Mouse (Mus musculus) right cerebral cortex, adult 2 months (tissue): ENCODE results near the gene Snapc5.
A peak's percentile ranks its signal among the peaks of the same experiment; 100 is the strongest.
"Not testable (repeated sequence)": the region's sequence is repeated elsewhere in the genome, so short reads cannot be mapped to it uniquely, and the experiment has no call there.

Experiments
- DNase-seq, 2 experiments: peaks; one replicate each; pipeline ENCODE4 v3.0.0; 2021 to 2022; ENCODE audit warnings: low spot score in 2 of 2

Snapc5 gene

DNA sequence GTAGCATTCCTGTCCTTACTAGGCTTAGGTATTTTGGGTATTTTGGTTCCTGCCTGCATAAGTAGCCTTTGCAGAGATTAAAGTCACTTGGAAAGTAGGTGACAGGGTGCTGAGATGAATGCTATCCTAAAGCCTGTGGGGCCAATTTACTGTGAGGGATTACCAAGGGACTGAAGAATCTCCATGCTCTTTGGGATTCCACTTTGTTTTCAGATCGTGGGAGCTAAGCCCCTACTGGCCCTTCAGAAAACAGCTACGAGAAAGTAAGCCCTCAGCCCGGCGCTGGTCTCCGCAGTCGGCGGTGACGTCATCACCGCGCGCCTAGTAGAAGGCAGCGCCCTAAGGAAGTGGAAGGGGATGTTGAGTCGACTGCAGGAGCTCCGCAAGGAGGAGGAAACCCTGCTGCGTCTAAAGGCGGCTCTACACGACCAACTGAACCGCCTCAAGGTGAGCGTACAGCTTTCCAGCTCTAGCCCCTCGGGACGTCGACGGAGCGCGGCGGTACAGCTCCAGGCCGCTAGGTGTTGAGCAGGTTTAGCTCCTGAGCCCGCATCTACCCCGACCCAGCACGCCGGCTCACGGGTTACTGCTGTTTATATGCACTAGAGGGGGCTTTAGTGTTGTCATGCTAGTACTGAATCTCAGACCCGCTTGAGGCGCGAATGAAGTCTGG is at the start of gene Snapc5:
Gene Snapc5, plus strand, starts transcription at position 301 of the 673 bp plus-strand sequence.
- peak; percentile 84 to 93 for DNase-seq

DNA sequence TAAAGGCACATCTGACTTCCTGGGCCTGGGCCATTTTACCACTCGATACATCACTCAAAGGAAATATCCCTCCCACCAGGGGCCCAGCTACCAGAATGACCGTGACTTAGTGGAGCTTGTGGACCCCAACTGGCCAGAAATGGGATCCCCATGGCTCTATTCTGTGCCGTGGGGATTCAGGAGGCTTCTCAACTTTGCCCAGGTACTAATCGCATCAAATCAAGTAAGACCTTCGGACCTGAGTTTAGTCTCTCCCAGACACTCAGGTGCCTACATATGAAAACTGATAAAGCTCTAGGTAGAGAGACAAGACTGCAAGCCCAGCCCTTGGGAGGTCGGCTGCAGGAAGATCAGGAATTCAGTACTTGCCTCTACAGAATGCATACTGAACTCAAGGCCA is 47.5 kb upstream of the Snapc5 start:
- DNase-seq: no peak

- peak; percentile 53 to 74 for DNase-seq
Observed at GRCm38 (mm10) chr9:64138896-64139295, 40.2 kb upstream of the Snapc5 start.

- no peak for DNase-seq
Observed at GRCm38 (mm10) chr9:64139879-64140278, 39.2 kb upstream of the Snapc5 start.

GRCm38 (mm10) chr9:64156641-64157040 is 22.4 kb upstream of the Snapc5 start:
- DNase-seq: no peak

- no peak for DNase-seq
Observed at GRCm38 (mm10) chr9:64160471-64160870, 18.6 kb upstream of the Snapc5 start.

DNA sequence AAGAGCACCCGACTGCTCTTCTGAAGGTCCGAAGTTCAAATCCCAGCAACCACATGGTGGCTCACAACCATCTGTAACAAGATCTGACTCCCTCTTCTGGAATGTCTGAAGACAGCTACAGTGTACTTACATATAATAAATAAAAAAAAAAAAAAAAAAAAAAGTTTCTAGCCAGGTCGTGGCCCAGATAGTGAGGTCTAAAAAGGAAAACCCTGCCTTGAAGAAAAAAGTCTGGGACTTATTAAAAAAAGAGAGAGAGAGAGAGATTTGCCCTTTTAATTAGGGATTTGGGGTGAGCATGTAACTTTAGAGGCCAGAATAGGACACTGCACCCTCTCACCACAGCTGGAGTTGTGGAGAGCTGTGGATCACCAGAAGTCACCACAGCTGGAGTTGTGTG is 9.1 kb upstream of the Snapc5 start:
- DNase-seq: not testable (repeated sequence)

- DNase-seq: no peak
Observed at GRCm38 (mm10) chr9:64172145-64172815, 6.8 kb upstream of the Snapc5 start.

GRCm38 (mm10) chr9:64172816-64173665 is 6.0 kb upstream of the Snapc5 start, which contains the start of the genes Zwilch and Rpl4:
TSS of gene Zwilch (minus strand) at chr9:64173104.
TSS of gene Rpl4 (plus strand) at chr9:64173375.
- peak; percentile 81 to 87 for DNase-seq

- no peak for DNase-seq
Observed at GRCm38 (mm10) chr9:64173666-64174220, 5.3 kb upstream of the Snapc5 start.

DNA sequence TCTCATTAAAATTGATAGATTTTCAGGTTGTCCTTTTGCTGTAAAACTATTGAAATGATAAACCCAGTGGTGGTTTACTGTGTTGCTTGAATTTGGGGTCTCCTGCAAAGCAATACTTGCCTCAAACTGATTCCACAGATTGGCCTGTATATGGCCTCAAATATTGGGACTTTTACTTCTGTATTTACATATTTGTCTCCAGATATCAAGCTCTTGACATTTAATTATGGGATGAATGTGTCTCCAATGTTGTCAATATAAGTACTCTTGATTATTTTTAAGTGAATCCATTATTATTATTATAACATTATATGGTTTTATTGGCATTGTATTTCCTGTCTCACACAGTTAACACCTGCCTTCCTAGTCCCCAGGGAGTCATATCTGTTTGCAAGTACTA is 4.7 kb upstream of the Snapc5 start:
- DNase-seq: no peak

- no peak for DNase-seq
Observed at GRCm38 (mm10) chr9:64174766-64175165, 4.3 kb upstream of the Snapc5 start.

GRCm38 (mm10) chr9:64175378-64175777 is 3.7 kb upstream of the Snapc5 start:
- no peak for DNase-seq

DNA sequence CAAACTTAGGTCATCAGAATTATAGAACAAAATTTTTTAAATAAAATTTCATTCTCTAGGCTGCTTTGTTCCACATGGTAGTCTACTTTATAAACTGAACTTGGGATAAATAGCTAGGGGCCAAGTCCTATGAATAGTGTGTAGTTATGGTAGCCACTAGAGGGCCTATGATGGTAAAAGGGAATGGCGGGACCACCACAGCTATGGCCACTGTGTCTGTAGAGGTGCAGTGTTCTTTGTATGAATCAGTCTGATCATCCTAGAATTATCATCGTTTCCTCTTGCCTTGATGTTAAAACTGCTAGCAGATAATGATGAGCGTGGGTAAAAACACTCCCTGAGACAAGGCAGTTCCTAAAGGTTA is 482 bp upstream of the Snapc5 start:
- DNase-seq: no peak

- not testable (repeated sequence) for DNase-seq
Observed at GRCm38 (mm10) chr9:64183295-64183694, 4.2 kb downstream of the Snapc5 start.

DNA sequence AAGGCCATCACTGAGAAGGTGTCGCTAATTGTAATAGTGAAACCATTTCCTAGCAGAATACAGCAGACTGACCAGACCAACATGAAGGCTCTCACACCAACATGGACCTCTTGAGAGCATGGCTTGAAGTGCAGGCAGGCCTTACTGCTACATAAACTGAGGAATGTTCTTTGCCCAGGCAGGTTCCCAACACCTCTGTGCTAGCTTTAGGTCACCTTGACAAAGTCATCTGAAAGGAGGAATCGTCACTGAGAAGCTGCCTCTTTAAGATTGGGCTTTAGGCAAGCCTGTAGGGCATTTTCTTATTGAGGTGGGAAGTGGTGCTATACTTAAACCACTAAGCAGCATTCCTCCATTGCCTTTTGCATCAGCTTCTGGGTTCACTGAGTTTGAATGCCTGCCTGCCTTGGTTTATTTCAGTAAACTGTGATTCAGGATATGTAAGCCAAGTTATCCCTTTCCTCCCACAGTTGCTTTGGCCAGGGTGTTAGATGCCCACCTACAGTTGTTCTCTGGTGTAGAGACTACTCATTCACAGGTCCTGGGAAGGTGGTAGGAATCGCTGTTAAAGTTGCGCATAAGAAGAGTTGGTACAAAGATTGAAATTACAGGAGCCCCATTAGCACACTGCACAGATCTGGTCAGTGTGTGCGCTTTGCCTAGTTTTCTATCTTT is 5.2 kb downstream of the Snapc5 start:
- DNase-seq: no peak

- DNase-seq: no peak
Observed at GRCm38 (mm10) chr9:64193879-64194278, 14.8 kb downstream of the Snapc5 start.

GRCm38 (mm10) chr9:64195554-64195953 is 16.5 kb downstream of the Snapc5 start:
- peak; percentile 75 to 83 for DNase-seq

DNA sequence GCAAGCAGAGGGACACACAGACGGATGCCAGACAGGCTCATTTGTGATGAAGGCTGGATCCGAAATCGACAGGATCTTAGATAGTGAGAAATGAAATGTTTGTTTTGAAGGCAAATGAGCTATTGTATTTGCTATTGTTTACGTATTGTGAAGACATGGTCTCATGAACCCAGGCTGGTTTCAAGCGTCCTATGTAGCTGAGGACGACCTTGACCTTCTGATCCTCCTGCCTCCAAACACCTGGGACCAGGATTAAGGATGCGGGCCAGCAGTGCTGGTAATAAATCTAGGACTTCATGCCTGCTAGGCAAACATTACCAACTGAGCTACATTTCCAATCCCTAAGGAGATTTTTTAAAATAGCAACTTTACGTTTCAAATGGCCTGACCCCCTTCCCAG is 18.4 kb downstream of the Snapc5 start:
- no peak for DNase-seq

GRCm38 (mm10) chr9:64198068-64198762 is 19.1 kb downstream of the Snapc5 start:
- no peak for DNase-seq
